Comparison of ENCODE assay signal across 1 mouse cellular context in genomic region chr3:51813186-51813585, GRCm38 (mm10).
TF ChIP-seq lines count a peak whose summit lies in the region.

No protein-coding gene starts in this region.

TF ChIP-seq in MEL, 35 proteins besides CTCF, POLR2A, EP300 and RAD21 (continued from another document):
- no peak for TF ChIP-seq ZMIZ1 (IDR thresholded peaks at IDR 0.05; ENCODE audit: low read depth, low read length)
